Mouse (Mus musculus) spleen, postnatal 10 days (tissue): ENCODE measurements around the gene Fgfr2.

Experiments used
- DNase-seq, 2 experiments: peaks; one replicate each; pipeline ENCODE4 v3.0.0; 2021 to 2022; ENCODE audit warnings: low spot score in 2 of 2

Fgfr2 gene

DNA sequence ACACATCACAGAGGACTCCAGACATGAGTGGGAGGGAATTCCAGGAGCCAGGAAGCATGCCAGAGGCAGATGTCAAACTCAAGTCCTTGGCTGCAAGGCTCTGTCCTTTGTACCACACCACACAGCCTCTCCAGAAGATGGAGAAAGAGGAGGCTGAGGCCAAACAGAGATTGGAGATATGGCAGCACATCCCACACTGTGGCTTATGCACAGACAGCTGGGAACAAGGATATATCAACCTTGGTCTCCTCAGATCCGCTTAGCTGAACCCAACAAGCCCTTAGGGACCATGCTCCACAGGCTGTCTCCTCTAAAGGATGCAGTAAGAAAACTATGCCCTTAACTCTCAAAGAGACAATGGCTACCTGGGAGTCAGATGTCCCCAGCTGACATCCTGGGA lies 751.3 kb downstream of the Fgfr2 start:
- DNase-seq, result no peak

DNA sequence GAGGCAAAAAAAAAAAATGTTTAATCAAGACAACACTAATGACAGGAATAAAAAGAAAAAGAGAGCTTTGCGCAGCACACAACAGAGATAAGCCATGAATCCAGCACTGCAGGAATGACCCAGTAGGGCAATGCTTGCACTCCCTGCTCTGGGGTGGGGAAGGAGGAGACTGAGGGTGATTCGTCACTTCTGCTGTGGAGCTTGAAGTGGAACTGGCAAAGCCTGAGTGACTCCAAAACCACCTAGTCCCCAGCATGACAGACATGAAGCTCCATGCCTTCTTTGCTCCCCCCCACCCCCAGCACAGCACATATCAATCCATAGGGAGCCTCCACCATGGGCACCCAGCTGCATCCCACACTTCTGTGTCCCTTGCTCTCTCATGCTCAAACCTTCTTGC lies 753.4 kb downstream of the Fgfr2 start:
- DNase-seq, result no peak

DNA sequence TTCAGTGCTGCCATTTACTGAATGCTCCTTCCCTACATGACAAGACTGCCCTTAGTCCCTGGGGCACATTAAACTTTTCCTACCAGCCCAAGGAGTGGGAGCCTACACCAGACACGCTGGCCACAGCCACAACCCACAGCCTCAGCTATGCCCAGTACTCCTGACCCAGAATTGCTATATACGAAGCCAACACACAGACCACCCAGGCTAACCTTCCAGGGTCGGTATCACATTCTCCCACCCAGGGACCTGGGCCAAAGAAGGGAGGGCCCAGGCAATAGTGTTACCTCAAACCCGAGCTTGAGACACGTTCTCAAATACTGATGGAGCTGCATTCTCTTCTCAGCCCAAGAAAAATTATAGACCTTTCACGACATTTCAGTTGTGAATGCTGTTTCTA lies 754.3 kb downstream of the Fgfr2 start:
- DNase-seq, result no peak

DNA sequence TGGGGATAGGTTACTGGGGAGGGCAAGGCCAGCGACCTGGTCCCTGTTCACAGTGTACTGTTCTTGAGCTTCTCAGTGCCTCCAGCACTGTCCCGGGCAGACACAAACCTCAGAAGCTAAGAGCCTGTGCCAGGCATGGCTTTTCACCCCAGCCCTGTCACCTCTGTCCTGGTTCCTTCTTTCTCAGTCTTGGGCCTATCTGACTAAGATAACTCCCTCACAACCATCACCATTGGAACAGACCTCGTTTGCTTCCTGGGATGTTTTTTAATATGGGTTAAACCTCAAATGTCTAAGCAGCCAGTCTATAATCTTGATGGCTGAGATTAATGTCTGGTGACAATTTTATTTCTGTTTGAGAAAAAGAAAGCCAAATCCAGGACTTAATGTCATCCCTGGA lies 755.8 kb downstream of the Fgfr2 start:
- no peak for DNase-seq

DNA sequence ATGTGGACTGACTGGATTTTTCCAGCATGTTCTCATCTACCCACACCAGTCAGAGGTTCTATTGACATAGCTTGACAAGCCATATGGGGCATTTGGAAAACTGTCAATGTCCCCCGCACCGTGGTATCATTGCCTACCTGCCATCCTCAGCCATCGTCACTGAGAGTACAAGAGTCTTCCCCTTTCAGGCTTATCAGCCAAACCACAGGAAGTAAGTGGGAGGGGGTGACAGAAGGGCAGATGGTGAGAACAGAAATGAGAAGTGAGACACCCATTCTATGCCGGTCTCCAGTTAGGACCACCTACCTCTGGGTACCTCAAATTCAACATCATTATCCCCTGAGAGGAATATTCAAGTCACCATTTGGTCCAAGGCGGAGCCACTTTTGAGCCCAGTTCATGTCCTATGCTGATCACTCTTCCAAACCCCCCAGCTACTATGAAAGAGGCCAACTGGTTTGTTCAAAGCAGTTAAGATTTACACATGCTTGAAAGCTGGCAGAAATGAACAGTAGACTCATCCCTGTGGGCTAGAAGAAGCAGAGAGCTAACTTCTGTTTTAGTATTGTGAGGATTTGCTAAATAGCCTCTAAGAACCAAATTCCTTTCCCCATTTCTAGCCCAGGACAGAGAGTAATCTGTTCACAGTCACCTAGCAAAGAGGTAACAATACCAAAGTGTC lies 757.3 kb downstream of the Fgfr2 start:
- DNase-seq, result peak in 1 of 2 experiments; percentile 55

DNA sequence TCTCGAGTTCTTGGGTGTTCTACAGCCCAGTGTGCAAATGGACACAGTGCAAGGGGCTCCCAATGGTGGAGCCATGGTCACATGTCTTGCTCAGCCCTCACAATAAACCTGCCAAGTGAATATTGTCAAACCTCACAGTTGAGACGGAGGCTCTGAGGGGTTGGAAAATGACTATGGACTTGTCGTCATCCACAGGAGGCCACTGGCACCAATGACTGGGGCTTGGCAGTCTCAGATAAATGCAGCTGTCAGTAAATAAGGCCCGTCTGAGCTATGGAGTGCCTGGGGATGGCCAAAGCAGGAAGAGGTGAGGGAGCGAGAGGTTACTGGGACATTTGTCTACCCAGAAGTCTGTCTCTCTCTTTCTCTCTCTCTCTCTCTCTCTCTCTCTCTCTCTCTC lies 758.0 kb downstream of the Fgfr2 start:
- no peak for DNase-seq

DNA sequence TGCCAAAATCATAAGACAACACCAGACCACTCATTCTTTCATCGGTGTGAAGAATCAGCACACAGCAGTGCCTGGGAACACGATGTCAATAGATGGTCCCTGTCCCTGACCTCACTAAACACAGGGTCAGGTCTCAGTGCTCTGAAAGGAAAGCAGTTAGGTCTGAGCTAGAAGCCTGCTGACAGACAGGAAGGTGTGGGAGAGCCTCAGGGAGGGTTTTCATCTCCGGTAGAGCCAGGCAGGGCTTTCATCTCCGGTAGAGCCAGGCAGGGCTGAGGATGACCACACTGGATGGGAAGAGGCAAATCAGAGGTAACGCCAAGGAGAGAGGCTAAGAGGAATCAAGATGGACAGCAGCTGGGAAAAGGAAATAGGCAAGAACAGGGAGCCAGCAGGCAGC lies 758.6 kb downstream of the Fgfr2 start:
- DNase-seq, result no peak

DNA sequence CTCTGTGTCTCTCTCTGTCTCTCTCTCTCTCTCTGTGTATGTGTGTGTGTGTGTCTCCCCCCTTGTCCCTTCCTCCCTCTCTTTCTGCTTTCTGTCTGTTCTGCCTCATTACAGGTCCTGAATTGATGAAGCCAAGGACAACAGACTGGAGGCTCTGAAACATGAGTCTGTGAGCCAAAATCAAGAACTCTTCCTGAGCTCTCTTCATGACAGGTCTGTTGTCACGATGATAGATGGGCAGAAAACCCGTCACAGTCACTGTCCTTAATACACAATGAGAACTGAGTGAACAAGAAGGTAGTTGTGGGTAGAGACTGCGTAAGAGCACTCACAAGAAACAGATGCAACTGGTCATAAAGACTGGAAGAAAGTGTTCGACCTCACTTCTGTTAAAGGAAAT lies 762.8 kb downstream of the Fgfr2 start:
- DNase-seq, result no peak

DNA sequence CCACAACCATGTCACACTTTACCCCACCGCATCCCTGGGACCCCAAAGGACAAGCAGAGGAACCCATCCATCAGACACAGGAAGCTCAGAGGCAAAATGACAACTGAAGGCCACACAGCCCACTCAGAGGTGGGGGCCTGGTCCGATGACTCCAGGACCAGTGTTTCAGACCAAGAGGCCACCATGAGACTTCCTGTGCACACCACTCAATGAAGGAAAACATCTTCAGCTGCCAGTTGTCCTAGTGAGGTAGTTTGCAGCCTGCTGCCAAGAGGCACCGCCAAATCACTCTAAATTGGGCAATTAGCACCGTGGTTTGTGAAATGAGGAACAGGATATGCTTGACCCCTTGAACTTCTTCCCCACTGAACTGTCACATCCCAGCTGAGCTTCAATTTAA lies 764.4 kb downstream of the Fgfr2 start:
- DNase-seq, result peak in 1 of 2 experiments; percentile 29

DNA sequence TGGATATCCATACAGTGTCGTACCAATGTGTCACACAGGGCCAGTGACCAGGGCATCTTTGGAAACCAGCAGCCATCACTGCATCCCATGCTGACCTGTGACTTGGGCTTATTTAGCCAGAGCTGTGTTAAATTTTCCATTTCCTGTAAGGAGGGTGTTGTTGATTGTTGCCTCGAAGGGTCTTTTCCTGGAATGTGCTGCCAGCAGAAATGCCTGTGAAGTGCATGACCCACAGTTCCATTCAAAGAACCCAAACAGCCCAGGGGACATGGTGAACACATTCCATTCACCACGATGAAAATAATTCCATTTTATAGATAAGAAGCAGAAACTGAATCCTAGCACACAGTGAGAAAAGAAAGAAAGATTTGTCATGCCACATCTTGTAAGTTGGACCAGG lies 764.9 kb downstream of the Fgfr2 start:
- no peak for DNase-seq

DNA sequence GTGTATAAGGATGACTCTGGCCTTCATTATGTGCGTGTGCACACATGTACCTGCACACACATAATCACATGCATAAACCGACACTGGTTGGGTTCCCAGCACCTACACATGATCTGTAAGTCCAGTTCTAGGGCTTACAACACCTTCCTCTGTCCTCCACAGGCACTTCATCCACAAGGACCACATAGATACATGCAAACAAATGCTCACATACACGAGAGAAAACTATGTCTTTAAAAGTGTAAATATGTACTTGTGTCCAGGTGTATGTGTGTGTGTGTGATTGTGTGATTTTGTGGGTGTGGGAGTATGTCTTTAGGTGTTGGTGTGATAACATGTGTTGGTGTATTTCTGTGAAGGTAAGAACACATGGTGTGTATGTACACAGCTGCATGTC lies 765.3 kb downstream of the Fgfr2 start:
- no peak for DNase-seq

DNA sequence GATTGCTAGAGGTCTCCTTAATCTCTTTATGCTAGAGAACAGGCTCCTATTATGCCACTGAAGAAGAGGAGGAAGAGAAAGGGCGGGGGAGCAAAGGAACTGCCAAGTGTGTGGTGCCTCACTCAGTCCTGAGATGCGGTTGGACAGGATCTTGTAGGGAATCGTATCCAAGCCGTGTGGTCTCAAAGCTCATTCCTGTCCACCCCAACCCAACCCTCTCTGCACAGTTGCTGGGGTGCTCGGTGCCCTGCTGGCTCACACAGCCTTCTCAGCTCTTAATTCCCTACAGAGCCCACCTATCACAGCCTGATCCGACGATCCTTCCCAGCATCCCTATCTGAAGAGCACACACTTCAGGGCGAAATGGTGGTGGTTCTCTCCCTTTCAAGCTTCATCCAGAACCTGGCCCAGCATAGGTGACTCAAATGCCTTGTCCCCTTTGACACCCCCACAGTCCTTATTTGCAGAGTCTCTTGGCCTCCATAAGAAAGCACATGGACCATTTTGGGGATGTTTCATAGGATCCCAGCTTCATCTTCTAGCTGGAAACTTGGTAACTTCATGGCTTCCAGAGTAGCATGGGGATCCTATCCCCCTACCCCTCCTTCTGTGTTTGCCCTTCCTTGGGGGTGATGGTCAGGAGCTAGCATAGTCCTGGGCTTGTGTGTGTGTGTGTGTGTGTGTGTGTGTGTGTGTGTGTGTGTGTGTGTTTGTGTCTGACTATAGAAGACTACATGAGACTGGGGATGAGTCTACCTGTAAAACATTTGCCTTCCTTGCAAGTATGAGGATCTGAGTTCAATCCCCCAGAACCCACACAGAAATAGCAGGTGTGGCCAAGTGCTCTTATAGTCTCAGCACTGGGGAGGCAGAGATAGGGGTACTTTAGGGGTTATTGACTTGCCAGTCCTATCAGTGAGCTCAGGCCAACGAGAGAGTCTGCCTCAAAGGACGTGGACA lies 766.0 kb downstream of the Fgfr2 start:
- DNase-seq, result no peak

DNA sequence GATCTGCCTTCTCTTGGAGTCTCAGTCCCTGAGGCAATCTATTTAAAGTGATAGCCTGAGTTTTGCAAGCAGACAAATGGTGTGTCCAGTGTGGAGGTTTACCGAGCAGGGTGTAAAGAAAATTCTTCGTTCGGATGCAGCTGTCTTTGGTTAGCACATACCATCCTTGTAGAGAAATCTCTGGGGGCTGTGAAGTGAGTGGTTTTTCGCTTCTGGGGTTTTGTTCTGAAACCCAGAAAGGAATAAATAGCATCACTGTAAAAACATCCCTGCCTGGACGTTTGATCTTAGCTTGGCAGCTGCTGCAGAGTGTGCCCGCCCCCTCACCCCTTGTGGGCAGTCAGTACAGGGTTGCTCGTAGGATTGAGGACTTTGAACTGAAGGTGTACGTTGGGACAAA lies 767.0 kb downstream of the Fgfr2 start:
- DNase-seq, result peak in 1 of 2 experiments; percentile 53

DNA sequence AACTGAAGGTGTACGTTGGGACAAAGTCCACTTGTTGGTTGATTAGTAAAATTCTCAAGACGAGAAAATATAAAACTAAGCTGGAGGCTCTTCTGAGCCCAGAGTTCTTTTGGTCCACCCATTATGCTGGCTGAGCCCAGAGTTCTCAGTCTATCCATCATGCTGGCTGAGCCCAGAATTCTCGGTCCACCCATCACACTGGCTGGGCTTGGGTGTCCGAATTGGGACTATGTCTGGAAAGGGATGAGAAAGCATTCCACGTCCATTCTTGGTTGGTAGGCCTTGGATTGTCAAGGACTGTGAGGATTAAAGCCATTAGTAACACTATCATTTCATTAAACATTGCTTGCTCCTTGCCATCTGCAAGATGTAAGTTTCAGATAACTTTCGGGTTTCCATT lies 767.4 kb downstream of the Fgfr2 start:
- no peak for DNase-seq

DNA sequence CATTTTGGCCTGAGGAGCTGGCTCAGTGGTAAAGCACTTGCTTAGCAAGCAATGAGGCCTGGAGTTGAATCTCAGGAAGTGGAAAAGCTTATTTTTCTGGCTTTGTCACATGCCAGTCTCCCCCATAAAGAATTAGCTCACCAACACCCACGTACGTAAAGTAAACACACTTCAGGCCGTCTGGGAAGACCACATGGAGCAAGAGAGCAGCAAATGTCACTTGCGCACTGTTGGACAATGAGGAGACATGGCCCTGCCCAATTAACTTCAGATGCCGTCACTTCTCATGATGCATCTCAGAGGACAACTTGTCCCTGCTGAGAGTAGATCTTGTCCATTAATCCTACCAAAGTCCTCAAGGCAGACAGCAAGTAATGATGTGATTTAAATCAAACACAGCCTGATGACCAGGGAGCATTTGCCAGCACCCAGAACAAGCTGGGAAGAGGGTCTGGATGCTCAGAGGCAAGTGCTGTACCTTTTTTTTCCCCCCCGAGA lies 774.0 kb downstream of the Fgfr2 start:
- DNase-seq, result no peak

DNA sequence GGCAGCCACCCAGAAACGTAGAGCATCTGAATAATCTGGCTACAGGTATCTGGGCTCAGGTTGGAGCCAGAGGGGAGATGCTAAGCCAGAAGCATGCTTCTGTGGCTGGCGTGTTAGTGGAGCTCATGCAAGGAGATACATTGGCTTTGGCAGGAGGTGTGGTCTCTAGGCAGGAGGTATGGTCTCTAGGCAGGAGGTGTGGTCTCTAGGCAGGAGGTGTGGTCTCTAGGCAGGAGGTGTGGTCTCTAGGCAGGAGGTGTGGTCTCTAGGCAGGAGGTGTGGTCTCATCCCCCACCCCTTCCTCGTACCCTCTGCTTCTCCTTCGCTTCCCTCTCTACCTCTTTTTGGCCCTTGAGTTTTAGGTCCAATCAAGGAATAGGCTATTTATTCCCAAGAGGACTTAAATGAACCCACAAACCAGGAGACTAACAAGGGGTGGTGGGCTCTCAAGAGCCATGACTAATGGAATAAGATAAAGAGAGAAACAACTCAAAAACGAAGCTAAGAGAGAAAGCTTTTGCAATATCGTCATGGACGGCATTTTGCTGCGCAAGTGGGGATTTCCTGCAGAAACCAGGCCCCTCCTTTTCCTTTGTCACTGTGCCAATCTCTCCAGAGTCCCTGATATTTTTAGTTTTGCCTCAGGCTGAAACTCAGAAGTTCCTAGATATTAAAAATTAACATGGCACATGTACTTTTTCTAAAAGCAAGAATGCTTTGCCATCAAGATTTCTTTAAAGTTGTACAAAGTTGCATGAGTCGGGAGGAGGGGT lies 775.7 kb downstream of the Fgfr2 start:
- DNase-seq, result no peak

DNA sequence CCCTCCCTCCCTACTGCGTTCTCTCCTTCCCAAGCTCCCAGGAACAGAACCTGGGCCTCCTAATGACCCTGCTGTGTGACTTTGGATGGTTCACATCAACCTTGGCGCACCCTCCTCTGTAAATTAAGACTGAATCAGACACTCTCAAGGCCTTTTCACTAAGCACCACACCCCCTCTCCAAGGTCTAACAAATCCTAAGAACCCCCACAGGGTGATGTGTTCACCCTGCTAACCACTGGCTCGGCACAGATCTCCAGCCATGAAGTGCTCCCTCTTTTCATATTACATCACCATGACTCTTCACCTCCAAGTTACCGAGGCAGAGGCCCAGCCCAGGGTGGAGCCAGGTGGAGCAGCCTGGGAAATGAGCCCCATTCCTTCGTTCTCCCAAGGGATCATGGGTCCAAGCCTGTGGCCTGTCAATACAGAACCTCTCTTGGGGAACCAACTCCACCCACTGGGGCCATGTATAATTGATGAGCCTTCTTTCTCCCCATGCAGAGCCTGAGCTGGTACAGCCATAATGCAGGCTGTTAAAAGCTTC lies 777.6 kb downstream of the Fgfr2 start:
- no peak for DNase-seq

DNA sequence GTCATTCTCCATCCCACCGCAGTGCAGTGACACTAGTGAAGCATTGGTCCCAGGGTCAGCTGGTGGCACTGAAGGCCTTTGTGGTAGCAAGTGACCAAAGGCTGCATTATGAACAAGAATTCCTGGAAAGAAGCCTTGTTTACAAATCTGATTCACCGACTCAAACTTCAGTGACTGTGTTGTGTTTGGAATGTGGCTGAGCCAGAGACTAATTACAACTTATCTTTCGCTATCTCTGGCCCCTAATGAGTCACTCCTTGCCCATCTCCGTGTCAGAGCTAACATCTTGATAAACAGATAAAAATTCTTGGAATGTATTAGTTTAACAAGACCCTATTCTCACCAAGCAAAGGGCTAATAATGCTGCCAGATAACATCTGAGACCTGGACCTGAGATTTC lies 778.5 kb downstream of the Fgfr2 start:
- DNase-seq, result no peak

DNA sequence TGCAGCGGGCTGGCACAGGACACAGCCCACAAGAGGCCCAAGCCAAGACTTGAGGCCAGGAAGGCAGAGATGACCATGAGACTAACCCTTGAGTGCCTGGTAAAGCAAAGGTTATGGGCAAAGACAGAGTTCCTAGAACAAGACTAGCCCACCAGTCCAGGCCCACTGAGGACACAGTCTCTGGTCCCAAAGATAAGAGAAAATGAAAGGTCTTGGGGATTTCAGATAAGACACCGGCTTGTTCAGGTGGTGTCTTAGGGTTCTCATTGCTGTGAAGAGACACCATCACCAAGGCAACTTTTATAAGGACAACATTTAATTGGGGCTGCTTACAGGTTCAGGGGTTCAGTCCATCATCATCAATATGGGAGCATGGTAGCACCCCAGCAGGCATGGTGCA lies 779.2 kb downstream of the Fgfr2 start:
- DNase-seq, result no peak

DNA sequence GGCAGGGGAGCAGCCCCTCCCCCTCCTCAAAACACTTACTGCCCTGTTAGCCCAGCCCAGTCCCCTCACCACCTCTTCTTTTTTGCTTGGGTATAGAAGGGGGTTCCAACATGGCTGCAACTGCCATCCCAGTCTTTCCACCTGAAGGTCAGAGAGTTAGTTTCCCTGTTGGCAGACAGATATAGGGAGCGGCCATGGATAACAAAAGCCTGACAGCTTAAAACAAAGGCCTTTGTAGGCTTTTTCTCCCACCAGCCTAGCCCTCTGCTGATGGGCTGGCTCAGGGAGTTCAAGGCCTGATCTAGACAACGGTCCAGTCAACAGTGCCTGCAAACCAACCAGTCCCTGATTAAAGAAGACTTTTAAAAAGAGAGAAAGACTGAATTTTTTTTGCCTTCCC lies 780.0 kb downstream of the Fgfr2 start:
- DNase-seq, result no peak

DNA sequence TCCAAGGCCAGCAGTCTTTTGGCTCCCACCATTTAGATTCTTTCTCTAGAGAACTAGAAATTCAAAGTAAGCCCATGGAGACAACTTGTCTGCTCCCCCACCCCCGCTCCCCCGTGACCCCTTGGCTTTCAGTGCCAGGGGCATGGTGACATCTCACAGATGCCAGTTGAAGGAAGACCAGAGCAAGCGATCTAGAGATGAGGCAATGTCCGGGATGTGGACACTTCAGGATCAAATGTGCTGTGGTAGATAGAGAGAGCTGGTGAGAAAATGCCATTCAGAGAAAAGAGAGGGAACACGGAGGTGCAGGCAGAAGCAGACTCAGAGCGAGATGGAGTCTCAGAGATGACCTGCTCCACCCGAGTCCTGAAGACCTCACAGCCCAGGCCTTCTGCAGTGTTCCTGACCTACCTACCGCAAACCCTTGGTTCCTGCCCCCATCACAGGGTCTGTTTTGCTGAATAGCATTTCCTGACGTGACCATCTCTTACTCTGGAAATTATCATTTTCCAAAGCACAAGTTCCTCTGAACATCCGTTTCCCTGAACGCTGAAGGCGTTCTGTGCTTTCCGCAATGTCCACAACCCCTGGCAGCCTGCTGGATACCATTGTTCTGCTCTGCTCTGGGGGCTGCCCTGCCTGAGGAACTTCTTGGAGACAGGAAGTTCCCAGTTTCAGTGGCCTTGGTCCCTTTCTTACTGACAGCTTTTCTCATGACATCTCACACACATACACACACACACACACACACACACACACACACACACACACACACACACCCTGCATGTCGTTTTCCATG lies 783.9 kb downstream of the Fgfr2 start:
- DNase-seq, result no peak
